Mouse (Mus musculus): ENCODE data around the gene Lysmd3. TPM values are rescaled to one million over a fixed set of nuclear protein-coding genes. Genes with fewer than 3 reads are reported as not detected.

The Lysmd3 gene
- polyA plus RNA-seq (2014; fragmentation: Illumina TruSeq; extraction: RNeasy Lipid Tissue Mini Kit (QIAGEN cat#74804); ENCODE audit: low read depth, low replicate concordance): 84.9 TPM

DNA sequence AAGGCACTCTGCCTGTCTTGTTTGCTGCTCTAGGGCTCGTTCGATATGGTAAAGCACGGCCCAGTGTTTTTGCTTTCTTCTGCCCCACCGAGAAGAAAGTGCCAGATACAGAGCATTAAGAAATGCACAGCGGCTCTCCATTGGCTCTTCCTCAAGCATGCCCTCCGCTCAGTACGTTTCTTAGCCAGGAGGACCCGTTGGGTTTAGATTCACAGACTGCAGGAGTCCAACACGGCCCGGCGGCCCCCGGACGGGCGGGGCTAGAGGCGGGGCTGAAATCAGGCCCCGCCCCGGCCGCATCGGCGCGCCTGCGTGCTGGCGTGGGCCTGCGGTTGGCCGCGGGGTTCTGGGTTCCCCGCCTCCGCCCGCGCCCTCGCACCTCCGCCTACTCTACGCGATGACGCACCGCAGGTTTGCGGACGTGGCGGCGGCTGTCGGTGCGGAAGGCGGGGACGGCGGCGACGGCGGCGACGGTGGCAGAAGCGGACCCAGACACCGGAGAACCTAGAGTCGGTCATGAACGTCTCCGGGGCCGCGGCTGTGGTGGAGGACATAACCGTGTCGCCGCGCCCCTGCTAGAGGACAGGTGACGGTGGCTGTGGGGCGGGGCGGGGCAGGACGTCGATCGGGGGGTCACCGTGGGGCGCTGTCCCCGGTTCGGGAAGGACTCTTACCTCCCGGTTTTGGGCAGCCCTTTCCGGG is at the start of gene Lysmd3:
Gene Lysmd3, plus strand, starts transcription at position 313 of the 702 bp plus-strand sequence.

GRCm38 (mm10) chr13:81632720-81633415 is 24.6 kb upstream of the Lysmd3 start, which contains the start of gene Adgrv1:
TSS of gene Adgrv1 (minus strand) at chr13:81633154.

GRCm38 (mm10) chr13:81710775-81711545 is 53.5 kb downstream of the Lysmd3 start, which contains the start of the genes Polr3g and Mblac2:
TSS of gene Polr3g (minus strand) at chr13:81711013.
TSS of gene Mblac2 (plus strand) at chr13:81711341.

Other genes starting within 250 kb of the Lysmd3 start
- 3.7 TPM for gene Adgrv1, start 24.5 kb upstream of the Lysmd3 start, polyA plus RNA-seq (2014; fragmentation: Illumina TruSeq; extraction: RNeasy Lipid Tissue Mini Kit (QIAGEN cat#74804); ENCODE audit: low read depth, low replicate concordance)
- gene Polr3g, start 53.4 kb downstream of the Lysmd3 start, polyA plus RNA-seq (2014; fragmentation: Illumina TruSeq; extraction: RNeasy Lipid Tissue Mini Kit (QIAGEN cat#74804); ENCODE audit: low read depth, low replicate concordance): 17.4 TPM
- 47.4 TPM for gene Mblac2, start 53.7 kb downstream of the Lysmd3 start, polyA plus RNA-seq (2014; fragmentation: Illumina TruSeq; extraction: RNeasy Lipid Tissue Mini Kit (QIAGEN cat#74804); ENCODE audit: low read depth, low replicate concordance)
- gene Cetn3, start 125.4 kb downstream of the Lysmd3 start, polyA plus RNA-seq (2014; fragmentation: Illumina TruSeq; extraction: RNeasy Lipid Tissue Mini Kit (QIAGEN cat#74804); ENCODE audit: low read depth, low replicate concordance): 419 TPM